Mouse (Mus musculus) gastrocnemius, adult 8-10 months (tissue): ENCODE results near the gene Ttc21b. TPM values are rescaled to one million over a fixed set of nuclear protein-coding genes. Genes with fewer than 3 reads are reported as not detected.

Experiments
- DNase-seq, 2 experiments: peaks; one replicate each; pipeline ENCODE4 v3.0.0; 2022; ENCODE audit warnings: low spot score in 2 of 2
- total RNA-seq, 4 experiments: library from RNA; stranded (reverse); gene quantifications; 2 replicates each; pipeline ENCODE4 v1.2.4; 2022

Ttc21b gene
- total RNA-seq, 4 experiments from 2014 or later = 0.63 to 1.3 (median 1.0) TPM

- no peak for DNase-seq
Observed at GRCm38 (mm10) chr2:66171643-66172042, 84.8 kb downstream of the Ttc21b start.

DNA sequence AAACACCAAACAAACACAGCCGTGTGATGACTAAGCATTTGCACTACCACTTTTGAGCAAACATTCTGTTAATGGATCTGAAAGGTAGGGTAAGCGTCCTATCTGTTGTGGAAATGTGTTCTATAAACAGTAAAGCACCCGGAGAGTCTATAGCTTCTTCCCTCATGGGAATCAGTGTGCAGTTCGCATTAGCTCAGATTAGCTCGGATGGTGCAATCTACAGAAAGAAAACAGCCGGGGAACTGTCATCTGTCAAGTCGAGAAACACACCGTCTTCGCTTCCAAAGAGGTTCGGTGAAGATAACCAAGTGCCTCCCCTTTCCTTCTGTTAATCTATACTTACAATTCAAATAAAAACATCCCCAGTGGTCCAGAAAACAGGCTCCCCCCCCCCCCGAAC, 85.7 kb downstream of the Ttc21b start:
- no peak for DNase-seq

GRCm38 (mm10) chr2:66165025-66165424, 91.4 kb downstream of the Ttc21b start:
- DNase-seq = no peak

DNA sequence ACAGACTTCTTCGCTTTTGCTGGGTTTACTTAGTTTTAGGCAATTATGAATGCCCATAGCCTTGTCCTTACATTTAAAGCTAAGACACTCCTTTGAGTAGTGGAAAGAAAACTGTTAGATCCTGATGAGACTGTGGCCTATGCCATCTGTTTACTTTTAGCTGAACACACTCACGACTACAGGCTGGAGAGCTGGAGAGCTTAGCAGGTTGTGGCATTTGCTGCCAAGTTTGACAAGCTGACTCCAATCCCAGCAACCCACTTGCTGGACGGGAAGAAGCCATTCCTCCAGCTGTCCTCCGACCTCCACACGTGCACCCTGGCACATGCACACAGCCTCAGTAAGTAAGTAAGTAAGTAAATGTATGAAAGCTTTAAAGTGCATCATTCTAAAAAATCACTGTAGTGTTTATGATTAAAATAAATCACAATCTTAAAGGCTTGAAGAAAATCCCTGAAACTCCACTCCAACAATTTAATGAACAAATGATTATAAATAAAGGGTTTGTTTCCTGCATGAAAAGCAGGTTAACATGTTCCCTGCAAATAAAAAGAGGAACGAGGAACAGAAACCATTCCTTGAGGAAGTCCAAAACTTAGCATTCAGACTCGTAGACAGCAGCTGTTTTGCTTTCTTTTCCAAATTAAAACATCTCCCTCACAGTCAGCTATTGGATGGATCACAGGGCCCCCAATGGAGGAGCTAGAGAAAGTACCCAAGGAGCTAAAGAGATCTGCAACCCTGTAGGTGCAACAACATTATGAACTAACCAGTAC, 98.1 kb downstream of the Ttc21b start:
- no peak for DNase-seq

DNA sequence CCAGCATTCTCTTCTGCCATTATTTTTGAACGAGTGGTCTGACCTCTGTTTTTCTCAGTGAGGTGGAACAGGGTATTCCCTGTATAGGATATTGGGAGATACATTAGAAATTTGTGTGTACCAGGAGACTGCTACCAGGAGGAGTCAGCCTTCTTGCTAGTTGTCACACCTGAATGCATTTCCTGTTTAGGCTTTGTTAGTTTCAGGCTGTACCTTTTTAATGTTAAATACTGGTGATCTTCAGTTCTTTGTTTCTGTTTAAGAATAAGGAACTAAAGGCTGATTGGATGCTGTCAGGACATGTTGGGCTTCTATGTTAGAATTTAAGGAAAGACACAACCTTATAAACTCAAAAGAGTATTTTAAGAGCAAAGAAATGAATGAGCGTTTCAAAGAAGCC, 105.0 kb downstream of the Ttc21b start:
- DNase-seq = no peak

GRCm38 (mm10) chr2:66150531-66150930, 105.9 kb downstream of the Ttc21b start:
- no peak for DNase-seq

GRCm38 (mm10) chr2:66148654-66149230, 107.7 kb downstream of the Ttc21b start:
- no peak for DNase-seq

DNA sequence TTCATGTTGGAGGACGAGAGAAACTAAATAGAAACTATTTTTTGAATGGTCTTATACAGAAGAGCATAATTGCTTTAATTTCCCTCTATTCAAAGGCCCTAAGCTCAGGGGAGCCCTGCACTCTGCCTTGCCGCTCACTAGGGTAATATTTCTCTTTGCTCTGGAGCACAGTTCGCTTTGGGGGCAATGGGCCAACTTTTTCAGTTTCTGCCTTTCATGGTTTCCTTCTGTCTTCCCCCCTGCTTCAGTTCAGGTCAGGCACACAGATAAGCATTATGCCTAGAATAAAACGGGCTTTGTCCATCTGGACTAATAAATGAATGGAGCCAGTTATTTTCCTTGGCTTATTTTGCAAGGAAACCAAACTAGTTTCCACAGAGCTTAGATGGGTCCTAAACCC, 109.9 kb downstream of the Ttc21b start:
- no peak for DNase-seq

- no peak for DNase-seq
Observed at GRCm38 (mm10) chr2:66144770-66145169, 111.6 kb downstream of the Ttc21b start.

DNA sequence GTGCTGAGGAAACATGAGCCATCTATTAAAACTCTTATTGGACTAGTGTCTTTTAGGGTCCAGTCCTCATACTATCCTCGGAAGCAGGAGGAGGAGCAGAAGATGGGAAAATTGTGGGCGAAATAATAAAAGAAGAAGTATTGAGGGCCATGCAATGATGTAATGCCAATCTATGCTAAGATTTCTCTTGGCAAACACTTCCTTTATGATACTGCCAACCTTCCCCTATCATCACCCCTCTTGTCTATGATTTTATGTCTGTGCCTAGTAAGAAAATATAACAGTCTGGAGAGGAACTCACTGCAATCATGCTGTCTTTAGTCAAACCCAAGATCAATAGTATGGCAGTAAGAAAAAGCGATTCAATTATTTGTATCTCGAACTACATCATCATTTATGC, 113.1 kb downstream of the Ttc21b start:
- no peak for DNase-seq

DNA sequence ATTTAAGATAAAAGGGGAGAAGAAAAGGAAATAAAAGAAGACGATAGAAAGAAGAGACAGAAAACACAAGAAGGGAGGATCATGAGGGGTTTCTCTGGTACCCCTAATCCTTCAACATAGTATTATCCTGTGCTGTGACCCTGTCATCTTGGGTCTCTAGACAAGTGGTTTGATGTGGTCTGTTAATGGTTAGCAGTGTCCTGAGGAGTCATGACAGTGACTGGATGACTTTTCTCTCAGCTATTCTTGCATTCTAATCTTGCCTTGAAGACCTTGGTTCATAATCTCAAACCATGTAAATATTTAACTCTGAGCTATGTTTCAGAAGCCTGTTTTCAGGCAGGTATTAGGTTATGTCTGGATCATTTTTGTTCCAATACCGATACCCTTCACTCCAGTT, 113.7 kb downstream of the Ttc21b start:
- DNase-seq = no peak

GRCm38 (mm10) chr2:66142268-66142667, 114.1 kb downstream of the Ttc21b start:
- DNase-seq = no peak

- DNase-seq = no peak
Observed at GRCm38 (mm10) chr2:66140246-66140645, 116.2 kb downstream of the Ttc21b start.

Other genes starting within 250 kb of the Ttc21b start
- gene Galnt3, start 131.6 kb downstream of the Ttc21b start, total RNA-seq = under 1 TPM in 2 of 4 experiments, not detected in 2; 0.13 to 0.15 TPM
- gene Scn1a, start 184.2 kb upstream of the Ttc21b start, total RNA-seq = under 1 TPM in 3 of 4 experiments, not detected in 1; 0.07 to 0.13 (median 0.13) TPM